Mouse (Mus musculus): ENCODE data around the gene Cacna1a. TPM values are rescaled to one million over a fixed set of nuclear protein-coding genes. Genes with fewer than 3 reads are reported as not detected.
A peak's percentile ranks its signal among the peaks of the same experiment; 100 is the strongest.

The Cacna1a gene
- polyA plus RNA-seq, 1 experiment from 2014 or later, result 3.8 TPM

GRCm38 (mm10) chr8:84426087-84426486 lies 37.8 kb downstream of the Cacna1a start:
- ATAC-seq (ENCODE audit: insufficient read depth), result no peak
- TF ChIP-seq CTCF (IDR thresholded peaks at IDR 0.05; ENCODE audit: low read depth), result no peak
- H3K36me3 ChIP-seq (ENCODE audit: insufficient read depth), result no peaks in the 10 kb centered on the region

GRCm38 (mm10) chr8:84426582-84426981 lies 38.3 kb downstream of the Cacna1a start:
- Histone ChIP-seq H3K4me1 (ENCODE audit: insufficient read depth) (no peaks in the 10 kb centered on the region), H3K36me3 (ENCODE audit: insufficient read depth) (no peaks in the 10 kb centered on the region), H3K9ac (no peak overlapping the region), H3K4me3 (ENCODE audit: low read depth, low read length) (no peak overlapping the region), H3K27me3 (ENCODE audit: insufficient read depth, low read length) (no peaks in the 10 kb centered on the region), H3K27ac (ENCODE audit: low read depth) (no peak overlapping the region), H3K4me2 (no peak overlapping the region), H3K9me3 (ENCODE audit: low read depth, low read length) (no peaks in the 10 kb centered on the region)
- 83% methylated on average over 8 of the region's 8 CpGs for WGBS
- ATAC-seq (ENCODE audit: insufficient read depth) (no peak), DNase-seq (no peak)
- no peak for TF ChIP-seq CTCF (IDR thresholded peaks at IDR 0.05; ENCODE audit: low read depth)

More at GRCm38 (mm10) chr8:84426087-84426486, 37.8 kb downstream of the Cacna1a start:
- no peak overlapping the region for H3K4me3 ChIP-seq (ENCODE audit: low read depth, low read length)
- no peak overlapping the region for H3K9ac ChIP-seq
- no peak overlapping the region for H3K27ac ChIP-seq (ENCODE audit: low read depth)
- DNase-seq, result no peak
- no peaks in the 10 kb centered on the region for H3K27me3 ChIP-seq (ENCODE audit: insufficient read depth, low read length)
- H3K4me1 ChIP-seq (ENCODE audit: insufficient read depth), result no peaks in the 10 kb centered on the region
- H3K9me3 ChIP-seq (ENCODE audit: low read depth, low read length), result no peaks in the 10 kb centered on the region
- H3K4me2 ChIP-seq, result no peak overlapping the region
- WGBS, result 86% methylated on average over 7 of the region's 7 CpGs

- H3K36me3 ChIP-seq (ENCODE audit: insufficient read depth), result no peaks in the 10 kb centered on the region
- H3K9ac ChIP-seq, result no peak overlapping the region
- H3K27me3 ChIP-seq (ENCODE audit: insufficient read depth, low read length), result no peaks in the 10 kb centered on the region
- no peak for ATAC-seq (ENCODE audit: insufficient read depth)
- H3K4me3 ChIP-seq (ENCODE audit: low read depth, low read length), result no peak overlapping the region
- no peaks in the 10 kb centered on the region for H3K9me3 ChIP-seq (ENCODE audit: low read depth, low read length)
- DNase-seq, result no peak
- H3K4me1 ChIP-seq (ENCODE audit: insufficient read depth), result no peaks in the 10 kb centered on the region
- no peak overlapping the region for H3K4me2 ChIP-seq
- TF ChIP-seq CTCF (IDR thresholded peaks at IDR 0.05; ENCODE audit: low read depth), result no peak
- H3K27ac ChIP-seq (ENCODE audit: low read depth), result no peak overlapping the region
- 65% methylated on average over 5 of the region's 5 CpGs for whole genome bisulfite sequencing
These were observed 39.8 kb downstream of the Cacna1a start for GRCm38 (mm10) chr8:84428034-84428433.

DNA sequence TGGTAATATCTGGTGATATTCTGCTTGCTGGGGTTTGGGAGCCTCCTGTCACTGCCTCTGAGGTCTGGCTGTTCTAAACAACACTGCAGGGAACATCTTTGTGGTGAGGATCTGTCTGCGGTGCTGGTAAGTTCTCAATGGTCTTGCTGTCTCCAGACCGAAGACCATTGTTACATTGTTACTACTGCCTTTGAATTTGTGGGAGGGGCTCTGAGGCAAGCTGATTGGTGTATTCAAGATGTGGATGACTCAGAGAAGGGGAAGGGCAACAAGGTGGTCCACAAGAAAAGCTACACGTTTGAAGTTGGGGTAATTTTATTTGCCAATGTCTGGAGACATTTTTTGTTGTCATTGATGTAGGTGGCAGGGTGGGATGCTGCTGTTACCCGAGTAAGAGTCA lies 40.8 kb downstream of the Cacna1a start:
- no peak for TF ChIP-seq CTCF (IDR thresholded peaks at IDR 0.05; ENCODE audit: low read depth)
- ATAC-seq (ENCODE audit: insufficient read depth), result no peak
- 22% methylated on average over 4 of the region's 4 CpGs for WGBS
- no peak for DNase-seq
- H3K4me2 ChIP-seq, result no peak overlapping the region
- H3K27ac ChIP-seq (ENCODE audit: low read depth), result no peak overlapping the region
- H3K4me3 ChIP-seq (ENCODE audit: low read depth, low read length), result no peak overlapping the region
- no peak overlapping the region for H3K9ac ChIP-seq
- no peaks in the 10 kb centered on the region for H3K36me3 ChIP-seq (ENCODE audit: insufficient read depth)
- no peaks in the 10 kb centered on the region for H3K27me3 ChIP-seq (ENCODE audit: insufficient read depth, low read length)
- no peaks in the 10 kb centered on the region for H3K9me3 ChIP-seq (ENCODE audit: low read depth, low read length)
- no peaks in the 10 kb centered on the region for H3K4me1 ChIP-seq (ENCODE audit: insufficient read depth)

DNA sequence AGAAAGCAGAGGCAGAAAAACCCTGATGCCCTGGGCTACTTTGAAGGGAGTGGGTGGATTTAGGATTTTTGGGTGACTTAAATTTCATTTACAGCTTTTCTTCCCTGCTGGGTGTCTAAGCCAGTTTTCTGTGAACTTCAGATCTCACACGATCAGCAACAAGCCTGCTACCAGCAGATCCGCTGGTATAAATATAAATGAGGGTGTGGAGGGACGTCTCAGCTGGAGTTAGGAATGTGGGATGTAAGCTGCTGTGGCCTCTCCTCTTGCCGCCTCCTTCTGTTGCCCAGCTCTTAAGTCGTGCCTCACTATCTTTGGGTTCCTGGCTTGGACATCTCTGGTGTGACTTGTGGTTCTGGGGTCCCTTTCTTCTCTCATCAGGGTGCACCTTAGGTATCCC lies 41.3 kb downstream of the Cacna1a start:
- no peak for TF ChIP-seq CTCF (IDR thresholded peaks at IDR 0.05; ENCODE audit: low read depth)
- DNase-seq, result no peak
- no peaks in the 10 kb centered on the region for H3K27me3 ChIP-seq (ENCODE audit: insufficient read depth, low read length)
- H3K27ac ChIP-seq (ENCODE audit: low read depth), result no peak overlapping the region
- H3K4me1 ChIP-seq (ENCODE audit: insufficient read depth), result no peaks in the 10 kb centered on the region
- H3K9me3 ChIP-seq (ENCODE audit: low read depth, low read length), result no peaks in the 10 kb centered on the region
- H3K4me2 ChIP-seq, result no peak overlapping the region
- WGBS, result 24% methylated on average over 5 of the region's 5 CpGs
- no peaks in the 10 kb centered on the region for H3K36me3 ChIP-seq (ENCODE audit: insufficient read depth)
- no peak overlapping the region for H3K9ac ChIP-seq
- no peak for ATAC-seq (ENCODE audit: insufficient read depth)
- no peak overlapping the region for H3K4me3 ChIP-seq (ENCODE audit: low read depth, low read length)

- Histone ChIP-seq H3K9ac (no peak overlapping the region), H3K4me1 (ENCODE audit: insufficient read depth) (no peaks in the 10 kb centered on the region), H3K27me3 (ENCODE audit: insufficient read depth, low read length) (no peaks in the 10 kb centered on the region), H3K27ac (ENCODE audit: low read depth) (no peak overlapping the region), H3K4me3 (ENCODE audit: low read depth, low read length) (no peak overlapping the region), H3K36me3 (ENCODE audit: insufficient read depth) (no peaks in the 10 kb centered on the region), H3K4me2 (no peak overlapping the region), H3K9me3 (ENCODE audit: low read depth, low read length) (no peaks in the 10 kb centered on the region)
- 60% methylated on average over 10 of the region's 10 CpGs for WGBS
- TF ChIP-seq CTCF (IDR thresholded peaks at IDR 0.05; ENCODE audit: low read depth), result no peak
- DNase-seq (no peak), ATAC-seq (ENCODE audit: insufficient read depth) (no peak)
These were observed 47.1 kb downstream of the Cacna1a start for GRCm38 (mm10) chr8:84435370-84435769.

- H3K4me3 ChIP-seq (ENCODE audit: low read depth, low read length), result no peak overlapping the region
- no peak for ATAC-seq (ENCODE audit: insufficient read depth)
- H3K4me1 ChIP-seq (ENCODE audit: insufficient read depth), result no peaks in the 10 kb centered on the region
- H3K36me3 ChIP-seq (ENCODE audit: insufficient read depth), result no peaks in the 10 kb centered on the region
- TF ChIP-seq CTCF (IDR thresholded peaks at IDR 0.05; ENCODE audit: low read depth), result no peak
- no peak overlapping the region for H3K27ac ChIP-seq (ENCODE audit: low read depth)
- no peak overlapping the region for H3K4me2 ChIP-seq
- no peaks in the 10 kb centered on the region for H3K27me3 ChIP-seq (ENCODE audit: insufficient read depth, low read length)
- no peaks in the 10 kb centered on the region for H3K9me3 ChIP-seq (ENCODE audit: low read depth, low read length)
- H3K9ac ChIP-seq, result no peak overlapping the region
- DNase-seq, result no peak
- WGBS, result 89% methylated on average over 7 of the region's 7 CpGs
These were observed 51.6 kb downstream of the Cacna1a start for GRCm38 (mm10) chr8:84439813-84440212.

DNA sequence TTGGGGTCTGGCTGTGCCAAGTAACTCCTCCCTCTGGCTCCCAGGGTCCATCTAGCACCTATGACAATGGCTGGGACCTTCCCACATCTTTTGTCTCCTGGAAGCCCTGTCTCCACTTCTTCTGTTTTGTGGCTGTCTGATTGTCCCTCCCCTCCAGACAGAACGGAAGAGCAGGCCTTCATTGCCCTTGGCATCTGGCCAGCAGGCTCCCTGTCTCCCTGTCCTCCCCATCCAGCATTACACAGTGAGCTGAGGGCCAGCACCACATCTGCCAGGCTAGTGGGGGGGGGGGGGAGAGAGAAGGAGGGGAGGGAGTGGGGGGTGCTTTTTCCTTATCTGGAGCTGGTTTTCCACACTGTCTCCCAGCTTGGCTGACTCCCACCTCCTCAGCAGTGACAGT lies 53.8 kb downstream of the Cacna1a start:
- 6% methylated on average over 1 of the region's 1 CpGs for WGBS
- no peak overlapping the region for H3K27ac ChIP-seq (ENCODE audit: low read depth)
- ATAC-seq (ENCODE audit: insufficient read depth) (no peak), DNase-seq (peak; percentile 47)
- H3K27me3 ChIP-seq (ENCODE audit: insufficient read depth, low read length), result no peaks in the 10 kb centered on the region
- H3K9ac ChIP-seq, result no peak overlapping the region
- no peak overlapping the region for H3K4me2 ChIP-seq
- H3K36me3 ChIP-seq (ENCODE audit: insufficient read depth), result no peaks in the 10 kb centered on the region
- no peaks in the 10 kb centered on the region for H3K4me1 ChIP-seq (ENCODE audit: insufficient read depth)
- H3K9me3 ChIP-seq (ENCODE audit: low read depth, low read length), result no peaks in the 10 kb centered on the region
- no peak overlapping the region for H3K4me3 ChIP-seq (ENCODE audit: low read depth, low read length)
- TF ChIP-seq CTCF (IDR thresholded peaks at IDR 0.05; ENCODE audit: low read depth), result no peak
